Mouse (Mus musculus) forebrain, embryonic 14.5 days (tissue): Measurements from ENCODE around the gene Vav1. TPM values are rescaled to one million over a fixed set of nuclear protein-coding genes. Genes with fewer than 3 reads are reported as not detected.
A peak's percentile ranks its signal among the peaks of the same experiment; 100 is the strongest.

ENCODE experiments used
- ATAC-seq: fragments of 200-750 bp; cut with Nextera tagmentation; 2 replicates; pipeline ENCODE4 v1.8.0; 2017; ENCODE audit warnings: mild to moderate bottlenecking, moderate library complexity
- DNase-seq: peaks from one replicate; pipeline ENCODE4 v3.0.0-alpha.2; 2015; ENCODE audit warnings: low spot score
- H3K27ac ChIP-seq: fragments of 300-500 bp; sonication (generic); 2 replicates; pipeline ENCODE4 v1.5.1; 2014; ENCODE audit warnings: low read depth, mild to moderate bottlenecking, control low read depth, low read length, moderate library complexity
- H3K27me3 ChIP-seq: fragments of 300-500 bp; sonication (generic); replicated peaks from 2 replicates; pipeline ENCODE4 v1.6.1; 2014; ENCODE audit warnings: low read length, control low read depth, mixed read lengths; ENCODE audit not compliant: control insufficient read depth, insufficient read depth
- H3K36me3 ChIP-seq: fragments of 300-500 bp; sonication (generic); 2 replicates; pipeline ENCODE4 v1.6.1; 2014; ENCODE audit warnings: low read length, control low read depth; ENCODE audit not compliant: control insufficient read depth, insufficient read depth
- H3K4me1 ChIP-seq: fragments of 300-500 bp; sonication (generic); 2 replicates; pipeline ENCODE4 v1.6.1; 2014; ENCODE audit warnings: antibody characterized with exemption, low read length, control low read depth; ENCODE audit not compliant: control insufficient read depth, insufficient read depth
- H3K4me2 ChIP-seq: fragments of 300-500 bp; sonication (generic); 2 replicates; pipeline ENCODE4 v1.6.1; 2014; ENCODE audit warnings: mild to moderate bottlenecking, control low read depth, low read length
- H3K4me3 ChIP-seq: fragments of 300-500 bp; sonication (generic); 2 replicates; pipeline ENCODE4 v1.5.1; 2014; ENCODE audit warnings: low read depth, low read length, control low read depth
- H3K9ac ChIP-seq: fragments of 300-500 bp; sonication (generic); 2 replicates; pipeline ENCODE4 v1.6.1; 2014; ENCODE audit warnings: mild to moderate bottlenecking, low read length, control low read depth, moderate library complexity
- H3K9me3 ChIP-seq: fragments of 300-500 bp; sonication (generic); replicated peaks from 2 replicates; pipeline ENCODE4 v1.6.1; 2016; ENCODE audit warnings: low read length, control low read depth, mixed read lengths; ENCODE audit not compliant: control insufficient read depth
- WGBS: fragments of 180-500 bp; shearing (Covaris S2); extraction: QIAGEN DNeasy Blood & Tissue Kit; methylation state at CpG from one replicate; pipeline ENCODE4 v1.1.7; 2014; 5-methylcytosine and 5-hydroxymethylcytosine counted together
- polyA plus RNA-seq: library from polyadenylated mRNA; unstranded; fragments of >200 nt; fragmentation: Nextera tagmentation; extraction: Ambion mirVana; gene quantifications from 2 replicates; pipeline ENCODE4 v1.2.1, GENCODE M21; 2014

Gene Vav1
- polyA plus RNA-seq, 1 experiment from 2014 or later: 1.2 TPM

- H3K36me3 ChIP-seq: peaks cover 44% of the 10 kb centered on the region
Measured at GRCm38 (mm10) chr17:57237181-57237580, 41.7 kb upstream of the Vav1 start.

GRCm38 (mm10) chr17:57243650-57244370 lies 35.1 kb upstream of the Vav1 start:
- peaks cover 10% of the 10 kb centered on the region for H3K4me1 ChIP-seq
- DNase-seq (no peak), ATAC-seq (no peak)
- H3K4me2 ChIP-seq: no peak overlapping the region
- no peaks in the 10 kb centered on the region for H3K9me3 ChIP-seq
- no peak overlapping the region for H3K9ac ChIP-seq
- no peaks in the 10 kb centered on the region for H3K27me3 ChIP-seq
- H3K36me3 ChIP-seq: peaks cover 23% of the 10 kb centered on the region
- H3K27ac ChIP-seq: no peak overlapping the region
- H3K4me3 ChIP-seq: no peak overlapping the region
- 83% methylated on average over 10 of the region's 10 CpGs for WGBS

More at GRCm38 (mm10) chr17:57237181-57237580, 41.7 kb upstream of the Vav1 start:
- H3K27ac ChIP-seq: no peak overlapping the region
- H3K9ac ChIP-seq: no peak overlapping the region
- no peaks in the 10 kb centered on the region for H3K27me3 ChIP-seq
- no peaks in the 10 kb centered on the region for H3K4me1 ChIP-seq
- ATAC-seq: no peak
- no peaks in the 10 kb centered on the region for H3K9me3 ChIP-seq
- H3K4me2 ChIP-seq: no peak overlapping the region
- 95% methylated on average over 9 of the region's 9 CpGs for WGBS
- no peak for DNase-seq
- no peak overlapping the region for H3K4me3 ChIP-seq

GRCm38 (mm10) chr17:57245311-57245929 lies 33.5 kb upstream of the Vav1 start:
- Histone ChIP-seq H3K27me3 (no peaks in the 10 kb centered on the region), H3K4me1 (peaks cover 24% of the 10 kb centered on the region), H3K4me3 (no peak overlapping the region), H3K9me3 (no peaks in the 10 kb centered on the region), H3K36me3 (peaks cover 23% of the 10 kb centered on the region), H3K27ac (no peak overlapping the region), H3K4me2 (no peak overlapping the region), H3K9ac (no peak overlapping the region)
- no peak for ATAC-seq
- 90% methylated on average over 10 of the region's 10 CpGs for WGBS
- DNase-seq: no peak

- peak overlapping the region; percentile 97 for H3K27ac ChIP-seq
- WGBS: 4% methylated on average over 18 of the region's 18 CpGs
Measured at GRCm38 (mm10) chr17:57246663-57247392, 32.1 kb upstream of the Vav1 start.

GRCm38 (mm10) chr17:57247393-57248200 lies 31.3 kb upstream of the Vav1 start:
- Histone ChIP-seq H3K36me3 (peaks cover 13% of the 10 kb centered on the region; the same call in 1 of the 2 replicates), H3K4me1 (peaks cover 26% of the 10 kb centered on the region), H3K9me3 (no peaks in the 10 kb centered on the region), H3K4me3 (peak overlapping the region; percentile 56), H3K9ac (peak overlapping the region; percentile 83), H3K27me3 (no peaks in the 10 kb centered on the region), H3K27ac (peak overlapping the region; percentile 97), H3K4me2 (peak overlapping the region; percentile 89)
- WGBS: under 1% methylated on average over 46 of the region's 46 CpGs
- DNase-seq (peak; percentile 100), ATAC-seq (peak; percentile 94)

More at GRCm38 (mm10) chr17:57246663-57247392, 32.1 kb upstream of the Vav1 start:
- no peaks in the 10 kb centered on the region for H3K9me3 ChIP-seq
- ATAC-seq (peak; percentile 0), DNase-seq (no peak)
- peak overlapping the region; percentile 52 for H3K4me2 ChIP-seq
- no peaks in the 10 kb centered on the region for H3K27me3 ChIP-seq
- H3K36me3 ChIP-seq: peaks cover 18% of the 10 kb centered on the region
- peaks cover 26% of the 10 kb centered on the region for H3K4me1 ChIP-seq
- peak overlapping the region; percentile 83 for H3K9ac ChIP-seq
- H3K4me3 ChIP-seq: peak overlapping the region; percentile 56

GRCm38 (mm10) chr17:57248201-57248699 lies 30.6 kb upstream of the Vav1 start, which contains the start of gene Gpr108:
TSS of gene Gpr108 (minus strand) at chr17:57248446.
- Histone ChIP-seq H3K4me1 (peaks cover 26% of the 10 kb centered on the region), H3K9ac (peak within 1 kb of the TSS; percentile 83), H3K27ac (peak within 1 kb of the TSS; percentile 97), H3K9me3 (no peaks in the 10 kb centered on the region), H3K36me3 (0 out of 2 replicates have a peak, but pooled peaks cover 8% of the 10 kb centered on the region), H3K4me3 (peak within 1 kb of the TSS; percentile 56), H3K27me3 (no peaks in the 10 kb centered on the region), H3K4me2 (peak within 1 kb of the TSS; percentile 89)
- DNase-seq: peak; percentile 94
- peak; percentile 58 for ATAC-seq
- WGBS: 0% methylated on average over 12 of the region's 12 CpGs

- Histone ChIP-seq H3K4me2 (peak overlapping the region; percentile 89), H3K36me3 (peaks cover 7% of the 10 kb centered on the region; the same call in 1 of the 2 replicates), H3K4me1 (peaks cover 26% of the 10 kb centered on the region), H3K4me3 (peak overlapping the region; percentile 56), H3K9me3 (no peaks in the 10 kb centered on the region), H3K27me3 (no peaks in the 10 kb centered on the region), H3K9ac (peak overlapping the region; percentile 40; the same call in 1 of the 2 replicates), H3K27ac (peak overlapping the region; percentile 86)
- DNase-seq (no peak), ATAC-seq (no peak)
- 4% methylated on average over 13 of the region's 13 CpGs for WGBS
Measured at GRCm38 (mm10) chr17:57248771-57249170, 30.1 kb upstream of the Vav1 start.
